Mouse (Mus musculus): Measurements from ENCODE around the gene 4933428G20Rik. TPM values are rescaled to one million over a fixed set of nuclear protein-coding genes. Genes with fewer than 3 reads are reported as not detected.
A peak's percentile ranks its signal among the peaks of the same experiment; 100 is the strongest.

4933428G20Rik gene
- polyA plus RNA-seq, 1 experiment from 2014 or later = 1.3 TPM

DNA sequence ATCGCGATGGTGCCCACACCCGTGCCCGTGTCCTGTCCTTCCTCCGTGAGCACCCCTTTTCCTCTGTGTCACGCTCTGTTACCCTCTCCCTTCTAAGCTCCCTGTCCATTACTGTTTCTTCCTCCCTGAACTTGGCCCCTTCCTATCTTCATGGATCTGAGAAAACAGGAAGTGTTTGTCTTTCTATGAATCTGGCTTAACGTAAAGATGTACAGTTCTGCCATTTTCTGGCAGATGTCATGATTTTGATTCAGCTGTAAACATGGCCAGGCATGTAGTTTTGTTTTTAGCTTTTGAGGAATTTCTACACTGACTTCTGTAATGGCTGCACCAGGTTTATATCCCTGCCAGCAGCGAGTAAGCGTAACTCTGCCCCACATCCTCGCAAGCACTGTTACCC is 21.1 kb downstream of the 4933428G20Rik start:
- peaks cover 12% of the 10 kb centered on the region; the same call in 1 of the 2 replicates for H3K36me3 ChIP-seq (ENCODE audit: control insufficient read depth, insufficient read depth, low read length)
- no peaks in the 10 kb centered on the region for H3K4me1 ChIP-seq (ENCODE audit: control insufficient read depth, insufficient read depth, low read length)
- no peak overlapping the region for H3K4me3 ChIP-seq (ENCODE audit: low read depth, low read length)
- H3K9me3 ChIP-seq (replicated peaks; ENCODE audit: control insufficient read depth, low read length, poor library complexity, severe bottlenecking) = no peaks in the 10 kb centered on the region
- H3K9ac ChIP-seq (ENCODE audit: low read depth, low read length) = no peak overlapping the region
- no peak overlapping the region for H3K27ac ChIP-seq (ENCODE audit: low read length)
- no peaks in the 10 kb centered on the region for H3K27me3 ChIP-seq (ENCODE audit: control insufficient read depth, insufficient read depth, low read depth, low read length)
- no peak overlapping the region for H3K4me2 ChIP-seq (ENCODE audit: low read length)
- WGBS = 93% methylated on average over 10 of the region's 10 CpGs
- no peak for ATAC-seq

- no peaks in the 10 kb centered on the region for H3K27me3 ChIP-seq (ENCODE audit: control insufficient read depth, insufficient read depth, low read depth, low read length)
- H3K36me3 ChIP-seq (ENCODE audit: control insufficient read depth, insufficient read depth, low read length) = peaks cover 15% of the 10 kb centered on the region; the same call in 1 of the 2 replicates
- no peak overlapping the region for H3K9ac ChIP-seq (ENCODE audit: low read depth, low read length)
- ATAC-seq = no peak
- no peak overlapping the region for H3K4me3 ChIP-seq (ENCODE audit: low read depth, low read length)
- H3K27ac ChIP-seq (ENCODE audit: low read length) = no peak overlapping the region
- H3K4me1 ChIP-seq (ENCODE audit: control insufficient read depth, insufficient read depth, low read length) = no peaks in the 10 kb centered on the region
- 87% methylated on average over 6 of the region's 6 CpGs for WGBS
- H3K4me2 ChIP-seq (ENCODE audit: low read length) = no peak overlapping the region
- no peaks in the 10 kb centered on the region for H3K9me3 ChIP-seq (replicated peaks; ENCODE audit: control insufficient read depth, low read length, poor library complexity, severe bottlenecking)
Observed at GRCm38 (mm10) chr11:97478345-97478744, 21.8 kb downstream of the 4933428G20Rik start.

GRCm38 (mm10) chr11:97477431-97477830 is 22.7 kb downstream of the 4933428G20Rik start:
- Histone ChIP-seq H3K27me3 (ENCODE audit: control insufficient read depth, insufficient read depth, low read depth, low read length) (no peaks in the 10 kb centered on the region), H3K27ac (ENCODE audit: low read length) (no peak overlapping the region), H3K4me1 (ENCODE audit: control insufficient read depth, insufficient read depth, low read length) (no peaks in the 10 kb centered on the region), H3K4me2 (ENCODE audit: low read length) (no peak overlapping the region), H3K4me3 (ENCODE audit: low read depth, low read length) (no peak overlapping the region), H3K36me3 (ENCODE audit: control insufficient read depth, insufficient read depth, low read length) (peaks cover 18% of the 10 kb centered on the region; the same call in 1 of the 2 replicates), H3K9ac (ENCODE audit: low read depth, low read length) (no peak overlapping the region), H3K9me3 (replicated peaks; ENCODE audit: control insufficient read depth, low read length, poor library complexity, severe bottlenecking) (no peaks in the 10 kb centered on the region)
- 69% methylated on average over 7 of the region's 7 CpGs for WGBS
- no peak for ATAC-seq

- no peaks in the 10 kb centered on the region for H3K27me3 ChIP-seq (ENCODE audit: control insufficient read depth, insufficient read depth, low read depth, low read length)
- no peak overlapping the region for H3K4me2 ChIP-seq (ENCODE audit: low read length)
- no peaks in the 10 kb centered on the region for H3K9me3 ChIP-seq (replicated peaks; ENCODE audit: control insufficient read depth, low read length, poor library complexity, severe bottlenecking)
- ATAC-seq = peak; percentile 77
- H3K27ac ChIP-seq (ENCODE audit: low read length) = no peak overlapping the region
- H3K9ac ChIP-seq (ENCODE audit: low read depth, low read length) = no peak overlapping the region
- no peaks in the 10 kb centered on the region for H3K4me1 ChIP-seq (ENCODE audit: control insufficient read depth, insufficient read depth, low read length)
- H3K36me3 ChIP-seq (ENCODE audit: control insufficient read depth, insufficient read depth, low read length) = peaks cover 20% of the 10 kb centered on the region
- H3K4me3 ChIP-seq (ENCODE audit: low read depth, low read length) = no peak overlapping the region
- WGBS = 62% methylated on average over 8 of the region's 8 CpGs
Observed at GRCm38 (mm10) chr11:97476334-97477095, 23.6 kb downstream of the 4933428G20Rik start.

DNA sequence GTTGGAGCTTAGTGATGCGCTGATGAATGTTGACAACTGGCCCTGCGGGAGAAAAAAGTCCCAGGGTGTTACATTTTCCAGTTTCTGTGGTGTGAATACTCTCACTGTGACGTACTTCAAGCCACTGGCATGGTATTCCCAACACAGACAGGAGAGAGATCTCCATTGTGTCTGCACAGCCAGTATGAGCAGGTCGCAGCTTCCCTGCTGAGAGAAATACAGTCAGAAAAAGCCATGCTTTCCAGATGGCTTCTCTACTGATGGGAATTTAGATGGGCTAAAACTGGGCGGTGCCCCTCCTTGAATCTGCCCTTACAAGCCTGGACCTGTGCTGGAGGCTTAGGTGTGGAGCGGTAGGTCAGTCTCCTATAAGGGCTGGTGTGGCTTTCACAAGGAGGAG is 28.9 kb downstream of the 4933428G20Rik start:
- no peak overlapping the region for H3K9ac ChIP-seq (ENCODE audit: low read depth, low read length)
- ATAC-seq = no peak
- WGBS = 85% methylated on average over 6 of the region's 6 CpGs
- H3K4me3 ChIP-seq (ENCODE audit: low read depth, low read length) = no peak overlapping the region
- no peak overlapping the region for H3K4me2 ChIP-seq (ENCODE audit: low read length)
- H3K27ac ChIP-seq (ENCODE audit: low read length) = no peak overlapping the region
- H3K9me3 ChIP-seq (replicated peaks; ENCODE audit: control insufficient read depth, low read length, poor library complexity, severe bottlenecking) = no peaks in the 10 kb centered on the region
- H3K27me3 ChIP-seq (ENCODE audit: control insufficient read depth, insufficient read depth, low read depth, low read length) = no peaks in the 10 kb centered on the region
- H3K36me3 ChIP-seq (ENCODE audit: control insufficient read depth, insufficient read depth, low read length) = peaks cover 18% of the 10 kb centered on the region
- H3K4me1 ChIP-seq (ENCODE audit: control insufficient read depth, insufficient read depth, low read length) = no peaks in the 10 kb centered on the region

DNA sequence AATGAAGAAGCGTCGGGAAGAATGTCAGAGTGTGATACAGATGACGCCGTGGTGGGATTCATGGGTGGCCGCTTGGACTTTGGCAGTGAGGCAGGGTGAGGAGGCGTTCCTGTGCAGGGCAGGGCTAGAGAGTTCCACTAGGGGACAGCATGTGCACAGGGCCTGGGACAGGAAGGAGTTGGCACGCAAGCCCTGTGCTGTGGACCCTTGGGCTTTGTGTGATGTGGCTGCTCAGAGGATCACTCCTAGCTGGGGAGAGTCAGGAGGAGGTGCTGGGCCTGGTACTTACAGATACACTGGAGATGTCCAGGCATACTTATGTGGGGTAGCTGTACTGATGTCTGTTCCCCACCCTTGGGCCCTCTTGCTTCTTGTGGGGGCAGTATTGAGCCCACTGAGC is 30.3 kb downstream of the 4933428G20Rik start:
- H3K4me3 ChIP-seq (ENCODE audit: low read depth, low read length) = no peak overlapping the region
- WGBS = 89% methylated on average over 7 of the region's 7 CpGs
- no peaks in the 10 kb centered on the region for H3K4me1 ChIP-seq (ENCODE audit: control insufficient read depth, insufficient read depth, low read length)
- 0 out of 2 replicates have a peak, but pooled peaks have one; percentile 57 for ATAC-seq
- no peak overlapping the region for H3K4me2 ChIP-seq (ENCODE audit: low read length)
- no peaks in the 10 kb centered on the region for H3K9me3 ChIP-seq (replicated peaks; ENCODE audit: control insufficient read depth, low read length, poor library complexity, severe bottlenecking)
- no peaks in the 10 kb centered on the region for H3K27me3 ChIP-seq (ENCODE audit: control insufficient read depth, insufficient read depth, low read depth, low read length)
- H3K27ac ChIP-seq (ENCODE audit: low read length) = no peak overlapping the region
- peaks cover 18% of the 10 kb centered on the region for H3K36me3 ChIP-seq (ENCODE audit: control insufficient read depth, insufficient read depth, low read length)
- no peak overlapping the region for H3K9ac ChIP-seq (ENCODE audit: low read depth, low read length)

DNA sequence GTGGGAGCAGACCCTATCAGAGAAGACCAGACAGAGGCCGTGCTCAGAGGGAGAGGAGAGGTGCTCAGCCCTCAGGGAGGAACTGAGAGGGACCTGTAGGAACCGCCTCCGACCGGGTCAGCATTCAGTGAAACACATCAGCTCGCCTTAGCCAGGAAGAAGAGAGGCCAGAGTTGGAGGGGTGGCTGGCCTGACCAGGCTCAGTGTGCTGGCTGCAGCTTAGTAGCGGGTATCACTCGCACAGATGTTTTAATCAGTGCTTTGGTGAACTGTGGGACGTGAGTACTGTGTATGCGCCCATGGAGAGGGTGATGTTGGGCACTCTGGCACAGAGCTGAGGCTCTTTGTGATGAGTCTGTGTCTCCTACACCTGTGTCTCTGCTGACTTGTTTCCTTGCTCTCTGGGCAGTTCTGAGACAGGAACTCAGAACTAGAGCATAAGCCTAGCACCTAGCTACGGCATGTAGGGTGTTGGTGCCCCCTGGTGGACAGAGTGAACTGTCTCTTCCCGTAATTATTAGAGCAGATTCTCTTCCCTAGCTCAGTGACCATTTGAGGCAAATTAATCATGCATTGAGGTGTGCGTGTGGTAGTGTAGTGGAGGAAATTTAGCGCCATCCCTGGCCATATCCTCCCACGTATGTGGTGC is 31.4 kb downstream of the 4933428G20Rik start:
- peak; percentile 55; the same call in 1 of the 2 replicates for ATAC-seq
- H3K4me1 ChIP-seq (ENCODE audit: control insufficient read depth, insufficient read depth, low read length) = no peaks in the 10 kb centered on the region
- 48% methylated on average over 14 of the region's 14 CpGs for WGBS

DNA sequence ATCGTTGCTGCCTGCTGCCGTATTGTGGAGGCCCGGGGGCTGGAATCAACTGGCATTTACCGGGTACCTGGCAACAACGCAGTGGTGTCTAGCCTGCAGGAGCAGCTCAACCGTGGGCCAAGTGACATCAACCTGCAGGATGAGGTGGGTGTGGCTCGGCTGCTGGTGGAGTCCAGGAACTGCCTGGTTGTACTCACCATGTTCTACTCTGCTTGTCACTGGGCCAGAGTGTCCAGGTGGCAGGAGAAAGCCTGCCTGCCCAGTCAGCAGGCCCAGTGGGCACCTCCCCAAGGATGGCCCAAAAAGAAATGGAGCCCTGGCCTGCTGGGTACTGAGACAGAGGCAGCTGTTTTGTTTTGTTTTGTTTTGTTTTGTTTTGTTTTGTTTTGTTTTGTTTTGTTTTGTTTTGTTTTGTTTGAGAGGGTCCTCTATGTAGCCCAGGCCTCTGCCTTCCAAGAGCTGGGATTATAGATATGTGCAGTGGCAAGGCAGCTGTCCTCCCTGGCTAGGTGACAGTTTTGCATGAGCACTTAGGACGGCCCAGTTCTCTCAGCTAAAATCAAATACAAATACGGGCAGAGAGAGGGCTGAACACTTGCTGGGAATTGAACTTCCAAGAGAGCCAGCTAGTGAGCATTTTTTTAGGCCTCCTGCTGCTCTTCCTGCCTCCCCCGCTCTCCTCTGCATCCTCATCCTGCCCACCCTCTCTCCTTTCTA is 33.5 kb downstream of the 4933428G20Rik start:
- Histone ChIP-seq H3K9me3 (replicated peaks; ENCODE audit: control insufficient read depth, low read length, poor library complexity, severe bottlenecking) (no peaks in the 10 kb centered on the region), H3K27me3 (ENCODE audit: control insufficient read depth, insufficient read depth, low read depth, low read length) (peaks cover under 1% of the 10 kb centered on the region; the same call in 1 of the 2 replicates), H3K4me3 (ENCODE audit: low read depth, low read length) (no peak overlapping the region), H3K27ac (ENCODE audit: low read length) (no peak overlapping the region), H3K4me2 (ENCODE audit: low read length) (no peak overlapping the region), H3K36me3 (ENCODE audit: control insufficient read depth, insufficient read depth, low read length) (peaks cover 26% of the 10 kb centered on the region), H3K4me1 (ENCODE audit: control insufficient read depth, insufficient read depth, low read length) (no peaks in the 10 kb centered on the region), H3K9ac (ENCODE audit: low read depth, low read length) (no peak overlapping the region)
- WGBS = 71% methylated on average over 10 of the region's 10 CpGs
- ATAC-seq = no peak

More for the DNA sequence above, 31.4 kb downstream of the 4933428G20Rik start:
- no peak overlapping the region for H3K4me2 ChIP-seq (ENCODE audit: low read length)
- H3K9me3 ChIP-seq (replicated peaks; ENCODE audit: control insufficient read depth, low read length, poor library complexity, severe bottlenecking) = no peaks in the 10 kb centered on the region
- H3K4me3 ChIP-seq (ENCODE audit: low read depth, low read length) = no peak overlapping the region
- no peaks in the 10 kb centered on the region for H3K27me3 ChIP-seq (ENCODE audit: control insufficient read depth, insufficient read depth, low read depth, low read length)
- H3K36me3 ChIP-seq (ENCODE audit: control insufficient read depth, insufficient read depth, low read length) = peaks cover 16% of the 10 kb centered on the region
- no peak overlapping the region for H3K27ac ChIP-seq (ENCODE audit: low read length)
- H3K9ac ChIP-seq (ENCODE audit: low read depth, low read length) = no peak overlapping the region

Data from midbrain, embryonic 16.5 days (tissue).